Mouse (Mus musculus) kidney, postnatal 10 days (tissue): ENCODE measurements at regions not wholly inside any gene's neighbourhood (a gene's known extent, or its start where the extent isn't known, plus 50 kb on each side); places are given as distances from the start of the nearest gene placed in this dataset.

Experiments used
- DNase-seq: peaks from one replicate; pipeline ENCODE4 v3.0.0; 2021; ENCODE audit warnings: mixed read lengths

GRCm38 (mm10) chr10:37270236-37271000 lies 131.7 kb upstream of the Marcks start:
- no peak for DNase-seq

GRCm38 (mm10) chr10:37266909-37267308 lies 128.2 kb upstream of the Marcks start:
- DNase-seq, result no peak

GRCm38 (mm10) chr10:37260791-37261488 lies 122.2 kb upstream of the Marcks start:
- peak; percentile 48 for DNase-seq

- no peak for DNase-seq
Observed at GRCm38 (mm10) chr10:37259186-37259585, 120.5 kb upstream of the Marcks start.

GRCm38 (mm10) chr10:37257544-37257943 lies 118.8 kb upstream of the Marcks start:
- DNase-seq, result no peak

- DNase-seq, result no peak
Observed at GRCm38 (mm10) chr10:37250934-37251521, 112.3 kb upstream of the Marcks start.

- peak; percentile 41 for DNase-seq
Observed at GRCm38 (mm10) chr10:37250157-37250556, 111.4 kb upstream of the Marcks start.

GRCm38 (mm10) chr10:37249511-37249910 lies 110.8 kb upstream of the Marcks start:
- DNase-seq, result no peak

- peak; percentile 29 for DNase-seq
Observed at GRCm38 (mm10) chr10:37247121-37247520, 108.4 kb upstream of the Marcks start.

GRCm38 (mm10) chr10:37243136-37243535 lies 104.4 kb upstream of the Marcks start:
- DNase-seq, result no peak

- no peak for DNase-seq
Observed at GRCm38 (mm10) chr10:37241821-37242263, 103.1 kb upstream of the Marcks start.

GRCm38 (mm10) chr10:37240634-37241033 lies 101.9 kb upstream of the Marcks start:
- DNase-seq, result no peak

- no peak for DNase-seq
Observed at GRCm38 (mm10) chr10:37240201-37240600, 101.5 kb upstream of the Marcks start.

- no peak for DNase-seq
Observed at GRCm38 (mm10) chr10:37236001-37236822, 97.5 kb upstream of the Marcks start.

- peak; percentile 58 for DNase-seq
Observed at GRCm38 (mm10) chr10:37231936-37232556, 93.3 kb upstream of the Marcks start.

- DNase-seq, result no peak
Observed at GRCm38 (mm10) chr10:37231159-37231558, 92.4 kb upstream of the Marcks start.

GRCm38 (mm10) chr10:37227889-37228288 lies 89.2 kb upstream of the Marcks start:
- DNase-seq, result no peak

GRCm38 (mm10) chr10:37221730-37222129 lies 83.0 kb upstream of the Marcks start:
- no peak for DNase-seq

GRCm38 (mm10) chr10:37220434-37220833 lies 81.7 kb upstream of the Marcks start:
- DNase-seq, result peak; percentile 18

GRCm38 (mm10) chr10:37219936-37220335 lies 81.2 kb upstream of the Marcks start:
- DNase-seq, result peak; percentile 53

- no peak for DNase-seq
Observed at GRCm38 (mm10) chr10:37219381-37219780, 80.7 kb upstream of the Marcks start.

GRCm38 (mm10) chr10:37214656-37215055 lies 75.9 kb upstream of the Marcks start:
- DNase-seq, result no peak
